Mouse (Mus musculus): ENCODE results near the gene Cfap69. TPM values are rescaled to one million over a fixed set of nuclear protein-coding genes. Genes with fewer than 3 reads are reported as not detected.
A peak's percentile ranks its signal among the peaks of the same experiment; 100 is the strongest.

Cfap69 gene
- polyA plus RNA-seq, 1 experiment from 2014 or later: 3.4 TPM

DNA sequence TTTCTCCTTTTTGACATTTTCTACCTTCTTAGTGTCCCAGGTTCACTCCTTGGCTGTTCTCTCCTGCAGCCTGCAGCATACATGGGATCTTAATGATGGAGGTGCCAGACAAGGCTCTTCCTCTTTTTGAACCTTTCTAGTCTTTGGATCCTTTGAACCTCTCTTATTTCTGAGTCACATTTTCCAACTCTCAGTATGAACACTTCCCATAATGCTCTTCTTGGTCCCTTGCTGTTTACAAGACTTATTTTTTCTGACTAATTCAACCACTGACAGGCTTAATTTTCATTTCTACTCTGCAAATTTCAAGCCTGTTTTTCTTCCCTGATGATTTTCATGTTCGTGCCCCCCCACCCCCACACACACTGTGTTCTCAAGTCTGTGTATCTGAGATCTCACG is 25.5 kb downstream of the Cfap69 start:
- no peak overlapping the region for H3K4me2 ChIP-seq (replicated peaks; ENCODE audit: low read depth, low read length)
- no peaks in the 10 kb centered on the region for H3K36me3 ChIP-seq (ENCODE audit: control insufficient read depth, insufficient read depth, low read length)
- no peak for ATAC-seq (ENCODE audit: insufficient number of reproducible peaks, insufficient read depth, low FRiP score, low read depth)
- no peak overlapping the region for H3K4me3 ChIP-seq (ENCODE audit: low read depth, low read length)
- no peak overlapping the region for H3K27ac ChIP-seq (ENCODE audit: low read length)
- H3K9me3 ChIP-seq (ENCODE audit: control insufficient read depth, low read depth, low read length): no peaks in the 10 kb centered on the region
- no peak overlapping the region for H3K9ac ChIP-seq (replicated peaks; ENCODE audit: low read depth, low read length)
- 55% methylated on average over 2 of the region's 2 CpGs for WGBS
- H3K27me3 ChIP-seq (ENCODE audit: control insufficient read depth, insufficient read depth, low read length): no peaks in the 10 kb centered on the region
- no peaks in the 10 kb centered on the region for H3K4me1 ChIP-seq (ENCODE audit: control insufficient read depth, insufficient read depth, low read length)

DNA sequence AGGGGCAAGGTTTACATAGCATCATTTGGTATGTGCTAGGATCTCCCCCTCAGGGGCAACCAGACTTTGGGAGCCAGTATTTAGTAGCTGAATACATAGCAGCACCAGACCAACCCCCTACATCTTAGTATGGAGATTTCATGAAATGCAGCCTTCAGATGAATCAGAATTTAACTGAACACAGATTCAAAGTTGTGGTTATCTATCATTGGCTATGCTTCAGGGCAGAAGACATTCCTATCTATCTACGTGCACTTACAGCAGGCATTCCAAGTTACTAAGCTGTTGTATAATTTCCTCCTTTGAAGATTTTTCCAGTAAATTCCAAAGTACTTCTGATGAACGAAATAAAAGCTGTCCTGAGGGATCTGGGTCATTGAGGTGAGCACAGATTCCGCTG is 38.5 kb downstream of the Cfap69 start:
- no peaks in the 10 kb centered on the region for H3K4me1 ChIP-seq (ENCODE audit: control insufficient read depth, insufficient read depth, low read length)
- H3K4me3 ChIP-seq (ENCODE audit: low read depth, low read length): no peak overlapping the region
- H3K36me3 ChIP-seq (ENCODE audit: control insufficient read depth, insufficient read depth, low read length): no peaks in the 10 kb centered on the region
- no peak overlapping the region for H3K9ac ChIP-seq (replicated peaks; ENCODE audit: low read depth, low read length)
- 68% methylated on average over 3 of the region's 3 CpGs for WGBS
- no peaks in the 10 kb centered on the region for H3K9me3 ChIP-seq (ENCODE audit: control insufficient read depth, low read depth, low read length)
- no peaks in the 10 kb centered on the region for H3K27me3 ChIP-seq (ENCODE audit: control insufficient read depth, insufficient read depth, low read length)
- H3K27ac ChIP-seq (ENCODE audit: low read length): no peak overlapping the region
- H3K4me2 ChIP-seq (replicated peaks; ENCODE audit: low read depth, low read length): no peak overlapping the region
- ATAC-seq (ENCODE audit: insufficient number of reproducible peaks, insufficient read depth, low FRiP score, low read depth): no peak

DNA sequence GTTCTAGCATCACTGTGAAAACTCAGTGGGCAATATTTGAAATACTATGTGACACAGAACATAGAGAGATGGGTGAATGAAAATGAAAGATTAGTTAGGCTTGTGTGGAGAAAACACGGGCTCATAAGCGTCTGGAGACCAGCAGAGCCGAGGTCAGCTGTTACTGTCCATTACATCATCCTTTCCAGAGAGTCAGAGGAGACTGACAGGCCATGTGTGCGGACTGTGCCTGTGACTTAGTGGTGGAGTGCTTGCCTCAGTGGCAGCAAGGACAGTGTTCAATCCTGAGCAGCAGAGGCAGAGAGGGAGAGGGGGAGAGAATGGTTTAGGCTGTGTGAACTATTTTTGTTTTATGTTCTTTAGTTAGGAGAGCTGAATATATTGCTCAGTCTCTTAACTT is 45.7 kb downstream of the Cfap69 start:
- Histone ChIP-seq H3K27me3 (ENCODE audit: control insufficient read depth, insufficient read depth, low read length) (no peaks in the 10 kb centered on the region), H3K9ac (replicated peaks; ENCODE audit: low read depth, low read length) (no peak overlapping the region), H3K4me1 (ENCODE audit: control insufficient read depth, insufficient read depth, low read length) (no peaks in the 10 kb centered on the region), H3K9me3 (ENCODE audit: control insufficient read depth, low read depth, low read length) (no peaks in the 10 kb centered on the region), H3K4me3 (ENCODE audit: low read depth, low read length) (no peak overlapping the region), H3K27ac (ENCODE audit: low read length) (no peak overlapping the region), H3K4me2 (replicated peaks; ENCODE audit: low read depth, low read length) (no peak overlapping the region), H3K36me3 (ENCODE audit: control insufficient read depth, insufficient read depth, low read length) (no peaks in the 10 kb centered on the region)
- WGBS: 57% methylated on average over 4 of the region's 4 CpGs
- ATAC-seq (ENCODE audit: insufficient number of reproducible peaks, insufficient read depth, low FRiP score, low read depth): no peak

DNA sequence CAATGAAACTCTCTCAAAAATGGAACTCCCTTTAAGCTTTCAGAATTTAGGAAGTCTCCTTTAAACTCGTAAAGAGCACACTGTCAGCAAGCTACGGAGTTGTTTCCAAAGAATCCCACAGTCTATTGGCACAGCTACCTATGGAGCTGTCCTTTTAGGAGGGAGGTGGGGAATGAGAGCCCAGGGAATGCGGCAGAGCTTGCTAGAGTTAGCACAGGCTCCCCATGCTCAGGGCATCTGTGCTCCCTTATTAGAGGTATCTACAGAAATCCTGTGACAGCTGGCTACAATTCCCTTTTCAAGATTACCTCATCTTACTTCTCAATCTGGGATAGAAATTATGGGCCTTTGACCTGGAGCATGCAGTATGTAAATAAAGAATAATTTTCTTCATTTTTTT is 53.5 kb downstream of the Cfap69 start:
- Histone ChIP-seq H3K4me2 (replicated peaks; ENCODE audit: low read depth, low read length) (no peak overlapping the region), H3K9me3 (ENCODE audit: control insufficient read depth, low read depth, low read length) (no peaks in the 10 kb centered on the region), H3K4me3 (ENCODE audit: low read depth, low read length) (no peak overlapping the region), H3K4me1 (ENCODE audit: control insufficient read depth, insufficient read depth, low read length) (no peaks in the 10 kb centered on the region), H3K36me3 (ENCODE audit: control insufficient read depth, insufficient read depth, low read length) (no peaks in the 10 kb centered on the region), H3K9ac (replicated peaks; ENCODE audit: low read depth, low read length) (no peak overlapping the region), H3K27ac (ENCODE audit: low read length) (no peak overlapping the region), H3K27me3 (ENCODE audit: control insufficient read depth, insufficient read depth, low read length) (no peaks in the 10 kb centered on the region)
- no peak for ATAC-seq (ENCODE audit: insufficient number of reproducible peaks, insufficient read depth, low FRiP score, low read depth)
- WGBS: 59% methylated on average over 3 of the region's 3 CpGs

DNA sequence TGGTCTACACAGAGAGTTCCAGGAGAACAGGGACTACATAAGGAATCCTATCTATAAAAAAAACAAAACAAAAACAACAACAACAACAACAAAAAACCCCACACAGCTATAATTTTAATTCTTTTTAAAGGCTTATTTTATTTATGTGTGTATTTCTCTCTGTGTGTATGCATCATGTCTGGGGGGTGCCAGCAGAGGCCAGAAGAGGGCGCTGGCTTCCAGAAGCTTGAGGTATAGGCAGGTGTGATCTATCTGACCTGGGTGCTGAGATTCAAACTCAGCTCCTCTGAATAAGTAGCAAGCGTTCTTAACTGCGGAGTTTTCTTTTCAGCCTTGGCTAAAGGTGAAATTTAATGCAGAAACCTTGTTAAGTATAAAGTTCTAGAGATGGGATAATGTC is 76.4 kb downstream of the Cfap69 start:
- WGBS: 88% methylated on average over 3 of the region's 3 CpGs
- H3K9me3 ChIP-seq (ENCODE audit: control insufficient read depth, low read depth, low read length): no peaks in the 10 kb centered on the region

DNA sequence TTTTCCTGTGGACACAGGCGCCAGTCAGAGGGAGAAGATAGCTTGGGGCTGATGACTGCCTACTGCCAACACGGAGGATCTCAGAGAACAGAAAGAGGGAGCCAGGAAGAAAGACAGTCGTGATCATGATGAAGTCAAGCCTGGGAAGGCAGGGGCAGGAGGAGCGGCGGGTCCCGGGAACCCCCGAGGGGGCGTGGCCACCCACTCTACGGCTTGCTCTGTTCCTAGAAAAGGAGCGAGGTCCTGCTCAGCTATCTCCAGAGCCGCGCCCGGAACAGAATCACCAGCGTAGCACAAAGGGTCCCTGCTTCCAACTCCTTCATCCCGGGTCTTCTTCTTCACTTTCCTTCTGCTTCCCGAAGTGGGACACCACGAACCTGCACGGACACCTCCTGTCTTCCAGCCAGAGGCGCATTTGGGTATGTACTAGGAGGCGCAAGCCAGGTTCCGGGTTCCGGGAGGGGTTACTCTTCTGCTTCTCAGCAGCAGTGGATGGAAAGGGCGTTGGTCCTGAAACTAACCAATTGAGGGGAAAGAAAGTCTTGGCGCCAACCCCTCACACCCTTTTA is 90.2 kb downstream of the Cfap69 start, which contains the start of gene Gm8773:
TSS of gene Gm8773 (plus strand) at position 51 of the 569 bp plus-strand sequence.
- no peaks in the 10 kb centered on the region for H3K36me3 ChIP-seq (ENCODE audit: control insufficient read depth, insufficient read depth, low read length)
- peak; percentile 74; the same call in 1 of the 2 replicates for ATAC-seq (ENCODE audit: insufficient number of reproducible peaks, insufficient read depth, low FRiP score, low read depth)
- WGBS: 1% methylated on average over 24 of the region's 24 CpGs

More for the DNA sequence above, 76.4 kb downstream of the Cfap69 start:
- H3K4me1 ChIP-seq (ENCODE audit: control insufficient read depth, insufficient read depth, low read length): no peaks in the 10 kb centered on the region
- no peaks in the 10 kb centered on the region for H3K36me3 ChIP-seq (ENCODE audit: control insufficient read depth, insufficient read depth, low read length)
- no peak overlapping the region for H3K4me2 ChIP-seq (replicated peaks; ENCODE audit: low read depth, low read length)
- no peak overlapping the region for H3K9ac ChIP-seq (replicated peaks; ENCODE audit: low read depth, low read length)
- no peaks in the 10 kb centered on the region for H3K27me3 ChIP-seq (ENCODE audit: control insufficient read depth, insufficient read depth, low read length)
- no peak for ATAC-seq (ENCODE audit: insufficient number of reproducible peaks, insufficient read depth, low FRiP score, low read depth)
- H3K27ac ChIP-seq (ENCODE audit: low read length): no peak overlapping the region
- H3K4me3 ChIP-seq (ENCODE audit: low read depth, low read length): no peak overlapping the region

DNA sequence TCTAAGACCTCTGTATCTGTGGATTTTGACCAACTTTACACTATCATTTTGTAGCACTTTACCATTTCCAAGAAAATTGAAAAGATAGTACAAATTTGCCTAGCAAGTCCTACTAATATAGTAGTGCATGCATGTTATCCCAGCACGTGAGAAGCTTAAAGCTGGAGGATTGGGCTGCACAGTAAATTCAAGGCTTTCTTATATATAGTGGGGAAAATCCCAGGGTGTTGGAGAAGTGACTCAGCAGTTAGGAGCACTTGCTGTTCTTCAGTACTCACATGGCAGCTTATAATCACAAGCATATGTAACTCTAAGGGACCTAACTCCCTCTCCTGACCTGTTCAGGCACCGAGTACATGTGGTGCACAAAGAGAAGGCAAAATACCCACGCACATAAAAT is 101.6 kb downstream of the Cfap69 start:
- 0 out of 2 replicates have a peak, but pooled peaks cover 4% of the 10 kb centered on the region for H3K4me1 ChIP-seq (ENCODE audit: control insufficient read depth, insufficient read depth, low read length)
- 72% methylated on average over 3 of the region's 3 CpGs for WGBS
- H3K9me3 ChIP-seq (ENCODE audit: control insufficient read depth, low read depth, low read length): no peaks in the 10 kb centered on the region
- H3K9ac ChIP-seq (replicated peaks; ENCODE audit: low read depth, low read length): no peak overlapping the region
- no peak overlapping the region for H3K4me3 ChIP-seq (ENCODE audit: low read depth, low read length)
- no peak overlapping the region for H3K4me2 ChIP-seq (replicated peaks; ENCODE audit: low read depth, low read length)
- ATAC-seq (ENCODE audit: insufficient number of reproducible peaks, insufficient read depth, low FRiP score, low read depth): no peak
- H3K36me3 ChIP-seq (ENCODE audit: control insufficient read depth, insufficient read depth, low read length): no peaks in the 10 kb centered on the region
- H3K27ac ChIP-seq (ENCODE audit: low read length): no peak overlapping the region
- no peaks in the 10 kb centered on the region for H3K27me3 ChIP-seq (ENCODE audit: control insufficient read depth, insufficient read depth, low read length)

More for the DNA sequence above, 90.2 kb downstream of the Cfap69 start, which contains the start of gene Gm8773:
- H3K4me3 ChIP-seq (ENCODE audit: low read depth, low read length): peak within 1 kb of the TSS; percentile 43
- no peak within 1 kb of the TSS for H3K9ac ChIP-seq (replicated peaks; ENCODE audit: low read depth, low read length)
- H3K27me3 ChIP-seq (ENCODE audit: control insufficient read depth, insufficient read depth, low read length): no peaks in the 10 kb centered on the region
- no peaks in the 10 kb centered on the region for H3K4me1 ChIP-seq (ENCODE audit: control insufficient read depth, insufficient read depth, low read length)
- no peak within 1 kb of the TSS for H3K27ac ChIP-seq (ENCODE audit: low read length)
- no peaks in the 10 kb centered on the region for H3K9me3 ChIP-seq (ENCODE audit: control insufficient read depth, low read depth, low read length)
- H3K4me2 ChIP-seq (replicated peaks; ENCODE audit: low read depth, low read length): peak within 1 kb of the TSS; percentile 72

DNA sequence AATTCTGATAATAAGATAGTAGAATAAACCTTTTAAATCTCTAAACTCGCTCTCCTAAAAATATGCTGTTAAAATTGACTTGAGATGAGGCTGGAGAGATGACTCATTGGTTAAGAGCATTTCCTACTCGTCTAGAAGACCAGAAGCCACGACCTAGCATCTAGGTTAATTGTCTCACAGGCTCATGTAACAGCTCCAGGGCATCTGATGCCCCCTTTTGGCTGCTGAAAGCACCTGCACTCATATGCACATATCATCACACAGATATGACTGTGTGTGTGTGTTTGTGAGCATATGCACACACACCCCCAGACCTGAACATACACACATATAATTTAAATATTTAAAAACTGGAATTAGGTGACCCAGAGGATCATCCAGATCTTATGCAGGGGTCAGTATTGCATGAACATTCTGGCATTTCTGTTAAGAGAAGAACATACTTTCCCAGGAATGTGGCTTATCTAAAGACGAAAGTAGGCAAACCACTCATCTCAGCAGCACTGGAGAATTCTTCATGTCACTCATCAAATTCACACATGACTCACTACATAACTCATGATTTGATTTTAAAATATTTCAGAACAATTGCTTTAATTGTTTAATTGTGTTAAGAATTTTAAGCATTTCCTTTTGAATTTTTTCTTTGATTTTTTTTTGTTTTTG is 102.9 kb downstream of the Cfap69 start:
- Histone ChIP-seq H3K4me3 (ENCODE audit: low read depth, low read length) (no peak overlapping the region), H3K27ac (ENCODE audit: low read length) (no peak overlapping the region), H3K4me2 (replicated peaks; ENCODE audit: low read depth, low read length) (no peak overlapping the region), H3K4me1 (ENCODE audit: control insufficient read depth, insufficient read depth, low read length) (0 out of 2 replicates have a peak, but pooled peaks cover 4% of the 10 kb centered on the region), H3K9ac (replicated peaks; ENCODE audit: low read depth, low read length) (no peak overlapping the region), H3K27me3 (ENCODE audit: control insufficient read depth, insufficient read depth, low read length) (no peaks in the 10 kb centered on the region), H3K36me3 (ENCODE audit: control insufficient read depth, insufficient read depth, low read length) (no peaks in the 10 kb centered on the region), H3K9me3 (ENCODE audit: control insufficient read depth, low read depth, low read length) (no peaks in the 10 kb centered on the region)
- WGBS: 70% methylated on average over 4 of the region's 4 CpGs
- no peak for ATAC-seq (ENCODE audit: insufficient number of reproducible peaks, insufficient read depth, low FRiP score, low read depth)

Measured in stomach, embryonic 14.5 days (tissue).